Mouse (Mus musculus) macrophage (primary cell): Measurements from ENCODE around the gene Cbx5. TPM values are rescaled to one million over a fixed set of nuclear protein-coding genes. Genes with fewer than 3 reads are reported as not detected.

ENCODE experiments used
- H3K27ac ChIP-seq: fragments of 350-480 bp; formaldehyde crosslinking; 2 replicates; pipeline ENCODE4 v1.9.0; 2021
- H3K36me3 ChIP-seq: fragments of 350-480 bp; formaldehyde crosslinking; 2 replicates; pipeline ENCODE4 v1.9.0; 2021; ENCODE audit errors: inconsistent target
- H3K4me3 ChIP-seq: fragments of 350-480 bp; formaldehyde crosslinking; 2 replicates; pipeline ENCODE4 v1.9.0; 2021; ENCODE audit errors: inconsistent target
- H3K79me2 ChIP-seq: fragments of 350-480 bp; formaldehyde crosslinking; 2 replicates; pipeline ENCODE4 v1.9.0; 2021; ENCODE audit errors: inconsistent target
- WGBS: methylation state at CpG from one replicate; pipeline ENCODE4 v1.1.7; 2026; ENCODE audit warnings: inconsistent platforms; ENCODE audit not compliant: missing documents; 5-methylcytosine and 5-hydroxymethylcytosine counted together
- polyA plus RNA-seq: library from polyadenylated mRNA; stranded (reverse); fragments of 250-400 nt; gene quantifications from 3 replicates; pipeline ENCODE4 v1.2.4, GENCODE M21; 2018; ENCODE audit warnings: inconsistent platforms

The Cbx5 gene
- polyA plus RNA-seq, 1 experiment from 2014 or later, result 15.0 TPM

DNA sequence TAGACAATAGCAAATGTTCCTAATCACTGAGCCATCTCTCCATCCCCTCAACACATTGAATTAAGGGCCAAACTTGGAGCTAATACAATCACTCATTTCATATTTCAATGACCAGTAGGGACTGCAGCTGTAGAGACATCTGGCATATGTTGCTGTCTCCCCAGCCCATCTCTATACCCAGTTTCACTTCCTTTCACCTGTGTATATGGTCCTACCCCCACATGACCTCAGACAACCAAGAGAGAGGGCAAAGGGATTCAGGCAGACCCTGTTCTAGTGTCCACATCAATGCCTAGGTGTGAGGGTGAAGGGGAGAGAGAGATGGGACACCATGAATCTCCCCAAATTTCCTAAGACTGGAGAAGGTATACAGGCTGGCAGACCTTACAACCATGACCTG, 59.2 kb downstream of the Cbx5 start:
- H3K36me3 ChIP-seq, result no peaks in the 10 kb centered on the region
- no peak overlapping the region for H3K4me3 ChIP-seq
- no peak overlapping the region for H3K27ac ChIP-seq
- no peaks in the 10 kb centered on the region for H3K79me2 ChIP-seq

DNA sequence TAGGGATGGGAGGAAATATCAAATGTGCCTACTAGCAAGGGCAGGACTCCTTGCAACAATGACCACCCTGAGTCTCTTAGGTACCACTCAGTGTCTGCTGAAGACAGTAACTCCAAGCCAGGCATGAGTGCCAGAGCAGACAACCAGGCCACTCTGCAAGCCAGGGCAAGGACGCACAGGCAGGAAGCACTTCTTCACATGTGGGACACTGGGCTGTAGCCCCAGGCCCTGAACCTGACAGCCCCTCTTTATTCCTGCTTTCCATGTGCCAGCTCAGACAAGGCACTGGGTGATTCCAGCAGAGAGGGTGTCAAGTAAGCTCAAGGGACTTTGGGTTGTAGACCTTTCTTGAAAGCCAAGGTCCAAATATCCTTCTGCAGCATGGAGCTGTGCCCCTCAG, 60.8 kb downstream of the Cbx5 start:
- Histone ChIP-seq H3K4me3 (no peak overlapping the region), H3K79me2 (no peaks in the 10 kb centered on the region), H3K27ac (no peak overlapping the region), H3K36me3 (no peaks in the 10 kb centered on the region)
- 100% methylated on average over 1 of the region's 1 CpGs for WGBS

DNA sequence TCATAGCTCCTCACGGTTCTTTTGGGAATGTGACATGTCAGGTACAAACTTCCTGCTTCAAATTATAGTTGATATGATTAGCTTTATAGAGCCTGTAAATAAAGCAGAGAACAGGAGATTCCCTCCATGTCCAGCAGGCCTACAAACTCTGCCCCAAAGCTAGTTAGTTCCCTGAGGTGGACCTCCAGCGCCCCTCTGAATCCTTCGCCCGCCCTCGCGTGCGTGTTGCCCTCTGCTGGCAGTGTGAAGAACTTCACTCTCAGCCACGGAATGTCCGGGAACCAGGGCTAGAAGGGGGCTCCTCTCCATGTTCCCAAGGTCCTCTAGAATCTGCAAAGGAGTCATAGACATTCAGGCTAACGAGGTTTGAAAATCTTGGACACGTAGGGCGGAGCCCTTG, 61.5 kb downstream of the Cbx5 start:
- Histone ChIP-seq H3K36me3 (no peaks in the 10 kb centered on the region), H3K79me2 (no peaks in the 10 kb centered on the region), H3K4me3 (no peak overlapping the region), H3K27ac (no peak overlapping the region)
- 2% methylated on average over 12 of the region's 12 CpGs for WGBS

DNA sequence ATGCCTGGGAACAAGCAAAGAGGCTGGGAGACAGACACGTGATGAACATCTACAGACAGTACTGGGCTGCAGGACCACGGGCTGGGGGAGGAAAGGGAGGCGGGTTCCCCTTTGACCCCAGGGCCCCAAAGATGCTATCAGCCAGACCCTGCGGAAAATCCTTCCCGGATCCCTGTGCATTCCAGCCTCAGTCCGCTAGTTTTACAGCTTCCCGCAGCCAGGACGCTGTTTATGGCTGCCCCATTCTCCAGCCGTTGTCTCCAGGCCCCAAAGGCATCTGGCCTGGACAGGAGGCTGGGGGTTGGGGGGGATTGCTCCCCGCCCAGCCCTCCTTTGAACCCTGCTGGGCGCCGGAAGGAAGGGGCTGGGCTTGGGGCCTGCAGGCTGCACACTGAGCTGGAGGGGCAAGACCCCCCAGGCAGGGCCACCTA, 62.0 kb downstream of the Cbx5 start:
- WGBS, result 18% methylated on average over 12 of the region's 12 CpGs
- no peak overlapping the region for H3K4me3 ChIP-seq
- no peaks in the 10 kb centered on the region for H3K79me2 ChIP-seq

DNA sequence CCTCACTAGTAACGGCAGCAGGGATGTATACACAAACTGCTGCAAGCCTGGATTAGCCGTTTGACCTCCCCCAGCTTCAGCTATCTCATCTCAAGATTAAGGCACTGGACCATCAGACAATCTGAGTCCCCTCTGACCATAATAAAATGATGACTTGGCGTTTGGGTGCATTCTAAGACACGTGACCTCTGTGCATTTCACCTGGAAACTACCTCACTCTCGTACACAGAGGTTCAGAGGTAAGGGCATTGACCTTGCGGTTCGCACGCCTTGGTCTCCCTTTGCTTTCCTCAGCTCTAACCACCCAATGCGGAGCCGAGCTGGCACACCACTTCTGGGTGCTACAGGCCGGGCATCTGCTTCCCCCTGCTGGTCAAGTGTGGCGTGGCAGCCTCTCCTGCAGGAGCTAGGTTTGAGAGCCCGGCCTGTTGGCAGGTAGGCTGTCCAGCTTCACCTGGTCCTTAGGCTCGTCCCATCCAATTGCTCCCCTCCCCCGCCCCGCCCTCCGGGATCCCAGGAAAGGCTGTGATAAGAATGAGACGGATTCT, 62.7 kb downstream of the Cbx5 start:
- no peaks in the 10 kb centered on the region for H3K79me2 ChIP-seq
- H3K4me3 ChIP-seq, result no peak overlapping the region
- 2% methylated on average over 18 of the region's 18 CpGs for WGBS

More for the DNA sequence above, 62.0 kb downstream of the Cbx5 start:
- Histone ChIP-seq H3K27ac (no peak overlapping the region), H3K36me3 (no peaks in the 10 kb centered on the region)

DNA sequence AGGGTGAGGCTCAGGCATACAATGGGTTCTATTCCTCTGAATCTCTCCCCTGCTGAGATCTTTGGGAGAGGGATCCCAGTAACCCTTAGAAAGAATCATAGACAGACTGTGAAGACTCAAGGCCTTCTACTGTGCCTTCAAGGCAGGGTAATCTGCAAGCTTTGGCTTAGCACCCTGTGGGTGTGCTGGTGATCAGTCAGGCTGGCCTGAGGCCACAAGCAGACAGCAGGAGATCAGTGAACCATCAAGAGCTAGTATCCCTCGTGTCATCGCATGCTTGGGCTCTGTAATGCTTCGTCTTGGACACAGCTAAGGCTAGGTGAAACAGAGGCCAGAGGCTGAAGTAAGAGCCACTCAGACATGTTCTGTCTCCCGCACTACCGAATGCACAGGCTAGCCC, 66.4 kb downstream of the Cbx5 start:
- no peaks in the 10 kb centered on the region for H3K36me3 ChIP-seq
- WGBS, result 100% methylated on average over 5 of the region's 5 CpGs
- H3K79me2 ChIP-seq, result no peaks in the 10 kb centered on the region
- H3K27ac ChIP-seq, result no peak overlapping the region
- no peak overlapping the region for H3K4me3 ChIP-seq

More for the DNA sequence above, 62.7 kb downstream of the Cbx5 start:
- Histone ChIP-seq H3K27ac (no peak overlapping the region), H3K36me3 (no peaks in the 10 kb centered on the region)

DNA sequence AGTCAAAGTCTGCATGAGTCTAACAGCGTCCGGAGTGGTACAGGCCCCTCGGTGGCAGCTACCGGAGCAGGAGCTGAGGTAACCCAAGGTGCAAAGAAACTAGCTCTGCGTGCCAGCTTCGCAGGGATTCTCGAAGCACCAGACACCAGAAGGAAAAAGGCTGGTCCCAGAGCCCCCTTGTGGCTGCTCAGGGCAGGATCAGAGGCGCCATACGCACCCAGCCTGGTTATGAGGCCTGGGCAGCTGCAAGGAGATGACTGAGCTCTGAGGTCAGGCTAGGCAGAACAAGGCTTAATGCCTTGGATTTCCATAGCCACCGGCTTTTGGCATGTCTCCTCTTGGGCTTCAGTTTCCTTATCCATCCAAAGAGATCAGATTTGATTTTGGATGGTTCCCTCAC, 67.1 kb downstream of the Cbx5 start:
- WGBS, result 9% methylated on average over 10 of the region's 10 CpGs
- Histone ChIP-seq H3K4me3 (no peak overlapping the region), H3K27ac (no peak overlapping the region), H3K36me3 (no peaks in the 10 kb centered on the region), H3K79me2 (no peaks in the 10 kb centered on the region)

DNA sequence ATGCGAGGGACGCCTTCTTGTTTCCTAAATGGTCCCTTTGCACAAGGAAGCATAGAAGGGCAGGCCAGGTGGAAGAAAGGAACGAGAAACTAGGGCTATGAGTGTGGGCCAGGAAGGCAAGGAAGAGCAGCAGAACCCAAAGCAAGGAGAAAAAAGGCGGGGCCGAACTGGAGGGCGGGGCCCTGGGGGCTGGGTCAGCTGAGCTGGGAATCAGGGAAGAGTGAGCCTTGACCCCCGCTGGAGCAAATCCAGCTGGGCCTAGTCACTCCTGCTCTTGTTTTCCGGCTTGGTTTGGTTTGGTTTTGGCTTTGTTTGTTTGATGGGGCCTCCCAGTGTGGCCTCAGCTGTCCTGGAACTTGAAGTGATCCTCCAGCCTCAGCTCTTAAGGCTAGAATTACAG, 68.3 kb downstream of the Cbx5 start:
- Histone ChIP-seq H3K27ac (no peak overlapping the region), H3K36me3 (no peaks in the 10 kb centered on the region), H3K4me3 (no peak overlapping the region), H3K79me2 (no peaks in the 10 kb centered on the region)
- WGBS, result 36% methylated on average over 8 of the region's 8 CpGs

DNA sequence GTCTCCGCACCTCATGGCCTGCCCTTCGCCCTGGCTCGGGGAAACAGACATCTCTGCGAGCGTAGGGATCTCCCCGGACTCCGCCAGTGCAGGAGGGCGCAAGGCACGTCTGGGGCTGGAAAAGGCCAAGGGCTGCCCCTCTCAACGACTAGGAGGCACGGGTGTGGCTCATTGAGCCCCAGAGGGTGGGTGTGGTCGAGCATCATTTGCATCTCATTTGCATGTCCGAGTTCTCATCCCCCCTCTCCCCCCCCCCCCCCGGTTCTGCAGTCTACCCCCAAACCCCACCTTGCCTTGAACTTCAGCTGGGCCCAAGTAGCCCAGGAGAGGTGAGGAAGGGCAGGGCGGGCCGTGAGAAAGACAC, 69.3 kb downstream of the Cbx5 start:
- 23% methylated on average over 13 of the region's 16 CpGs for WGBS
- Histone ChIP-seq H3K36me3 (no peaks in the 10 kb centered on the region), H3K4me3 (no peak overlapping the region), H3K27ac (no peak overlapping the region), H3K79me2 (no peaks in the 10 kb centered on the region)

DNA sequence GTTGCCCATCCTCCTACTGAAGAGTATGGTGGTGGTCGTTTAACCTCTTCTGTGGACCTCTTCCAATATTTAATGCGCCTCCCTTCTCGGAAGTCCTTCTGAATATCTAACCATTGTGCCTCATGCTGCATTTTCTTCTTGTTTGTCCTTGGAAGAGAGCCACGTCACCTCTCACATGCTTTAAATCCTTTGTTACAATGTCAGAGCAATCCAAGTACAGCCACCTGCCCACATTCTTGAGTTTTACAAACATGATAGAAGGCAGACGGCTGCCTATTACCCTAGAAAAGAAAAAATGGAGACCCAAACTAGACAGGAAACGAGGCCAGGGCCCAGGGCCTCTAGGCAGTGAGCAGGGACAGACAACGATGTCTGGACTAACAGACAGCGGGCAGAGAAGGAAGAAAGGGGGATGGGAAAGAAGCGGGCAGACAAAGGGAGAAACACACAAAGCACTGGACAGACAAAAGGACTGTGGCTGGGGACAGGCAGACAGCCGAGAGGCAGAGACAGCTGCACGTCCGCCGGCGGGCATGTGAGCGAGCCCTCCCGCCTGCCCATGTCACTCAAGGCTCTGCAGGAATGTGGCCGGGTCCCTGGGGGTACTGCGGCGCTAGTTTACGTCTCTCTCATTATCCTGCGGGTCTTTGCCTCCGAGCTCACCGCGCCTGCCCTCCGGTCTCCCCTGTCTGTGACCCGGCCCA, 69.9 kb downstream of the Cbx5 start:
- Histone ChIP-seq H3K4me3 (no peak overlapping the region), H3K79me2 (no peaks in the 10 kb centered on the region), H3K27ac (no peak overlapping the region), H3K36me3 (no peaks in the 10 kb centered on the region)
- WGBS, result 25% methylated on average over 26 of the region's 26 CpGs

DNA sequence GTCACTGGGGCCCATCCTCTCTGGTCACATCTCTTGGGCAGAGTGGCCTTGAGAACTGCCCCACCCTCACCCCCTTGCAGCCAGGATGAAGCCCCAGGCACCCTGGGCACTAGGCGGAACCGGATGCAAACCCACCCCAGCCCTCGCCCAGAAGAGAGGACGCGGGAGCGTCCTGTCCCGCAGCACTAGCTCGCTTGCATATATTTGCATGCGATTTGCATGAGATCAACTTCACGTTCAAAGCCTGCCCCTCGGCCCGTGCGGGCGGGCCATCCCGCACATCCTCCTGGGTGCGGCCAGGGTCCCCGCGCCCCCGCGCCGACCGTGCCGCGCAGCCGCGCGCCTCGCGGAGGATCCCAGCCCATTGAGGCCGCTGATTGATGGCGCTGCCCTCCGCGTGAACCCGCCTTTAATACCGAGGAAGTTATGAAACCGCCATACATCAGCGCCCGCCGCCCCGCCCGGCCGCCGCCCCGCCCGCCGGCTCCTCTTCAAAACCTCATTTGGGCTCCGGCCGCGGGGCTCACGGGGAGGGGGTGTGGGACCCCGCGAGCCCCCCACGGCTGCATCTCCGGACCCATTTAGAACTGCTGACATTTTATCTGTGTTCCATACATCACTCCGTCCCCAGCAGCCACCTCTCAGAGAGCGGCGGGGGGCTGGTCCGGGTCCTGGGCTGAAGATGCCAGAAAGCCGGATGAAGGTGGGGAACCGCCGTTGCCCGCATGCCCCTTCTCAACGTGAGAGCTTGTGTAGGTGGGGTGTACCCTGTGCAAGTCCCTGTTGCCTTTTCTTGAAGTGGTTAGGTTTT, 70.6 kb downstream of the Cbx5 start:
- WGBS, result 2% methylated on average over 58 of the region's 63 CpGs
- no peaks in the 10 kb centered on the region for H3K79me2 ChIP-seq

DNA sequence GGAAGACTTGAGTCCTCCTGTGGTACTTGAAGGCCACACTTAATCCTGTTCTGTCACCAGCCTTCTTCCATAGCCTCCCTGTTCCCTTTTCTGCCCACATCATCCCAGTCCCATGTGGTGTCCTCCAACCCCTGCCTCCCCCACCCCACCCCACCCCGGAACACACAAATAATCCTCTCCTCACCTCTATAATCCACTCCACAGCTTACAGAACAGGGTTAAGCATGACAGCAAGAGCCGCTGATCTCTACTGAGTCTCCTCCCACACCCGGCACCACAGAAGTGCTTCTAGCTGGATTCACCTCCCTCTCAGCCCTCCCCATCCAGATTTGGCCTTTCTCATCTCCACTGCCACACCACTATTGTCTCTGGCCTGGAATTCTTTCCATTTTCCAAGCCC, 71.8 kb downstream of the Cbx5 start:
- Histone ChIP-seq H3K4me3 (no peak overlapping the region), H3K36me3 (no peaks in the 10 kb centered on the region), H3K79me2 (peaks cover 3% of the 10 kb centered on the region), H3K27ac (no peak overlapping the region)
- 70% methylated on average over 2 of the region's 3 CpGs for WGBS

More for the DNA sequence above, 70.6 kb downstream of the Cbx5 start:
- no peak overlapping the region for H3K27ac ChIP-seq
- H3K4me3 ChIP-seq, result no peak overlapping the region
- H3K36me3 ChIP-seq, result no peaks in the 10 kb centered on the region

DNA sequence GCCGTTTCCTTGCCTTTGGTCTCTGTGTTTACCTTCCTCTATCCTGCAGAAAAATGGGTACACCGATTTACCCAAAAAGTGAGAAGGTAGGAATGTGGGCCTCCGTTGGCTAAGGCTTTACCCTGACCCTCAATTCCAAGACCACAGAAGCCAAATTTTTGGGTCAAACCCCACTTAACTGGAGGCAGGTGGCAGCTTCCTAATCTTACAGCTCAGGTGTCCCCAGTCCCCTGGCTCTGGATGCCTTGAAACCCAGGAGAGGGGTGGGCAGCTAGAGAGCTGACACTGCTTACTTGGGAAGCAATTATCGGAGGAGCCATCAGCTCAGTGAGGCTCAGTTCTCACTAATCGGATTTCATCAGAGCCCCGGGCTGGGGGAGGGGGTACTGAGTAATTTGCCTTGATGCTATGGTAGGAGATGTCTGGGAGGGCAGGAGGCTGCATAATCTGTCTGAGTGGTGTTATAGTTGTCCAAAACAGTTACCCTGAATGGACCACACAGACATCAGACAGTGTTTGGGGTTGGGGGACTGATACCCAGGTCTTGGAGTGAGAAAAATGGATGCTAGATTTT, 72.5 kb downstream of the Cbx5 start, which contains the start of gene Smug1:
Gene Smug1, minus strand, starts transcription at position 51 of the 574 bp plus-strand sequence.
- Histone ChIP-seq H3K36me3 (no peaks in the 10 kb centered on the region), H3K4me3 (no peak within 1 kb of the TSS), H3K27ac (no peak within 1 kb of the TSS), H3K79me2 (peaks cover 10% of the 10 kb centered on the region)
- 77% methylated on average over 6 of the region's 6 CpGs for WGBS

DNA sequence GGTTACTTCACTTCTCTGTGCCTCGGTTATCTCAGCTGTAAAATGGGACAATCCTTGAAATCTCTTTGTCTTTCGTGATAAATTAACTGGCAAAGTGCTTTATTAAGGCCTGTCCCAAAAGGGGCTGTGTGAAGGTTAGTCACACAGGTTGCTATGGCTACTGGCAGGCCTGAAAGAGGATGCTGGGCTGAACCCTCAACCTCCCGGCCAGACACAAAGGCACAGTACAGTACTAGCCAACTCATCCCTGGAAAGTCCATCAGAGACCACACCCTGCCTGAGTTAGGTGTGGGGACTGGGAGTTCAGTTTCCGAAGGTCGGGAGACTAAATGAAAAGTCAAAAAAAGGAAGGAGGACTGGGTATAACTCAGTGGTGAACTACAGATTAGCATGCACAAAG, 73.7 kb downstream of the Cbx5 start:
- Histone ChIP-seq H3K79me2 (peaks cover 21% of the 10 kb centered on the region), H3K36me3 (no peaks in the 10 kb centered on the region), H3K27ac (no peak overlapping the region), H3K4me3 (no peak overlapping the region)
- 62% methylated on average over 5 of the region's 5 CpGs for WGBS

DNA sequence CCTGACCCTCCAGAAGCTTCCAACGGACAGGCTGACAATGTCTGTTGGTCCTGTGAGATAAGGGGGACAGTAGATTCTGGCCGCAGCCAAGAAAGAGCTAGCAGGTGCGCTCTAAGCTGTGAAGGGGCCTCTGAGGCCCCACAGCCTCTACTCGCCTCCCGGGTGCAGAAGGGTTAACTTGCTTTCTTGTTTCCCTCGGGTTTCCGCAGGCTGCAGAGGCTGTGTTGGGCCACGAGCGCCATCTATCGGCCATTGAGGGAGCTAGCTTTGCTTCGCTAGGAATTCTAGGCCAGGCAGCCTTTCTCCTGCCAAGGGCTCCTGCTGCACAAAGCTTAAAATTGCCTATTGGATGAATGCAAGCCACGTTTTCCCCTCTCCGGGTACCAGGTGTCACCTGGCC, 74.2 kb downstream of the Cbx5 start:
- no peak overlapping the region for H3K4me3 ChIP-seq
- H3K27ac ChIP-seq, result no peak overlapping the region
- H3K79me2 ChIP-seq, result peaks cover 21% of the 10 kb centered on the region
- WGBS, result 3% methylated on average over 13 of the region's 13 CpGs
- no peaks in the 10 kb centered on the region for H3K36me3 ChIP-seq
